Mouse (Mus musculus) embryonic facial prominence, embryonic 12.5 days (tissue): ENCODE results near the gene Vmn1r234. TPM values are rescaled to one million over a fixed set of nuclear protein-coding genes. Genes with fewer than 3 reads are reported as not detected.
"Not testable (repeated sequence)": the region's sequence is repeated elsewhere in the genome, so short reads cannot be mapped to it uniquely, and the experiment has no call there.

Experiments
- ATAC-seq: fragments of 200-750 bp; cut with Nextera tagmentation; 2 replicates; pipeline ENCODE4 v1.8.0; 2017; ENCODE audit not compliant: insufficient number of reproducible peaks, insufficient read depth, low FRiP score, low TSS enrichment
- H3K27ac ChIP-seq: fragments of 300-500 bp; sonication (generic); 2 replicates; pipeline ENCODE4 v1.5.1; 2016; ENCODE audit warnings: mild to moderate bottlenecking
- H3K27me3 ChIP-seq: fragments of 300-500 bp; sonication (generic); 2 replicates; pipeline ENCODE4 v1.6.1; 2016; ENCODE audit warnings: mild to moderate bottlenecking, moderate library complexity
- H3K36me3 ChIP-seq: fragments of 300-500 bp; sonication (generic); 2 replicates; pipeline ENCODE4 v1.6.1; 2016; ENCODE audit warnings: mild to moderate bottlenecking
- H3K4me1 ChIP-seq: fragments of 300-500 bp; sonication (generic); 2 replicates; pipeline ENCODE4 v1.6.1; 2016
- H3K4me2 ChIP-seq: fragments of 300-500 bp; sonication (generic); replicated peaks from 2 replicates; pipeline ENCODE4 v1.6.1; 2016; ENCODE audit warnings: mild to moderate bottlenecking, moderate library complexity
- H3K4me3 ChIP-seq: fragments of 300-500 bp; sonication (generic); 2 replicates; pipeline ENCODE4 v1.5.1; 2016; ENCODE audit warnings: mild to moderate bottlenecking
- H3K9ac ChIP-seq: fragments of 300-500 bp; sonication (generic); 2 replicates; pipeline ENCODE4 v1.6.1; 2016; ENCODE audit warnings: mild to moderate bottlenecking, moderate library complexity
- H3K9me3 ChIP-seq: fragments of 300-500 bp; sonication (generic); 2 replicates; pipeline ENCODE4 v1.6.1; 2016; ENCODE audit warnings: mild to moderate bottlenecking, moderate library complexity
- WGBS: fragments of 180-500 bp; shearing (Covaris S2); methylation state at CpG from one replicate; pipeline ENCODE4 v1.1.7; 2016; 5-methylcytosine and 5-hydroxymethylcytosine counted together
- microRNA-seq: library from miRNA; unstranded; fragments of <30 nt; microRNA quantifications from one replicate; pipeline ENCODE4, GENCODE M21; 2017
- polyA plus RNA-seq: library from polyadenylated mRNA; unstranded; fragments of >200 nt; fragmentation: Nextera tagmentation; extraction: Ambion mirVana; gene quantifications from 2 replicates; pipeline ENCODE4 v1.2.1, GENCODE M21; 2016

Gene Vmn1r234
- polyA plus RNA-seq, result not detected in 2 replicates

DNA sequence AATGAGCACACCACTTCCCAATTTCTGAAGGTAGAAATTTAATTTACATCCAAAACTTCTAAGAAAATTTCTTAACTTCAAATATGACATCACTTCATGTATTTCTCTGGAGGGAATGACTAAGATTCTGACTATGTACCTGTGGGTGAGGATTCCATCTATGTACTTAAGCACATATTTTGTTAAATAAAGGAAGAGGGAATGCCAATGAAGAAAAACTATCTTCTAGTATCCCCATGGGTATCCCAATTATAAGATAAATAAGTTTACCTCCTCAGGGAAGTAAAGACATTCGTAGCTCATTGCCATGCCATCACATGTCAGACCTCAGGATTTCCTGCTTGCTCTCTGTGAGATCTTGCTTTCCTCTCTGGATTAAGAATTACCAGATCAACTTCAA is at the start of gene Vmn1r234:
Gene Vmn1r234 (plus strand): TSS at position 301 of the 400 bp plus-strand sequence.
- ATAC-seq, result no peak
- no peak within 1 kb of the TSS for H3K4me3 ChIP-seq
- H3K36me3 ChIP-seq, result no peaks in the 10 kb centered on the region
- H3K4me1 ChIP-seq, result no peaks in the 10 kb centered on the region
- H3K27ac ChIP-seq, result no peak within 1 kb of the TSS
- no peak within 1 kb of the TSS for H3K4me2 ChIP-seq
- no peaks in the 10 kb centered on the region for H3K27me3 ChIP-seq
- H3K9ac ChIP-seq, result no peak within 1 kb of the TSS
- H3K9me3 ChIP-seq, result no peaks in the 10 kb centered on the region
- 70% methylated on average over 1 of the region's 1 CpGs for WGBS

DNA sequence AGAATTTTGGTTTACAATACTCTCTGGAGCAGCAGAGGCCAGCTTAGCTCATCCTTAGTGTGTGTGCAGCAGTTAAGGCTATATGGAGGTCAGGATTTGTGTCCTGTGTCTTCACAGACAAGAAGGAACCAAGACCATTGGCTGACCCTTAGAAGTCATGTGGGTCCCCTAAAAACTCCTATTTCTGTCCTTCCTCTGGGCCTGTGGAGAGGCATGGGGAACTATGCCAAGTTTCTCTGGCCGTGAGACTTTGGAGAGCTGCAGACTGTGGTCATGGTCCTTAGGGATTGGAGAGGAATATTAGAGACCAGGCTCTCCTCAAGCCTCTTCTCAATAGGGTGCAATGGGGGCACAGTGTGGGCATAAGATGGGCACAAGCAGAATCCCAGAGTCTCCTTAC is 14.8 kb upstream of the Vmn1r234 start:
- H3K4me2 ChIP-seq, H3K4me3 ChIP-seq, H3K36me3 ChIP-seq, H3K9ac ChIP-seq, H3K27ac ChIP-seq, ATAC-seq, H3K4me1 ChIP-seq, H3K9me3 ChIP-seq, H3K27me3 ChIP-seq: not testable (repeated sequence)
- WGBS, result 81% methylated on average over 1 of the region's 1 CpGs

DNA sequence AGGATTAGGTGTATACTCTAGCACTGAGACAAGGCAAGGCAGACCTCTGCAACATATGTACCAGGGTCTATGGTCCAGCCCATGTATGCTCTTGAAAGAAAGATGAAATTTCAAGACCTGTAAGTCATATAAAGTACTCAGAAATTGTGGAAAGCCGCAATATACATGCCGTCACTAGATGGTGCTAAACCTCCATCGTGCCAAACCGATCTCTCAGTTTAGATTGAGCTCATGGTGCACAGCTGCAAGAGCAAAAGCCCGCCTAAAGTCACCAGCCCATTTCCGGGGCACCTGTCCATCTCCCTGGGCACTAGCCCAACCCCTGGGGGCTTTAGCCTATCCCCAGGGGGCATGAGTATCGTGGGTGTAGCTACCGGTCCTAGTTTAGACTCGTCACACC is 5.8 kb downstream of the Vmn1r234 start:
- ATAC-seq, result no peak

DNA sequence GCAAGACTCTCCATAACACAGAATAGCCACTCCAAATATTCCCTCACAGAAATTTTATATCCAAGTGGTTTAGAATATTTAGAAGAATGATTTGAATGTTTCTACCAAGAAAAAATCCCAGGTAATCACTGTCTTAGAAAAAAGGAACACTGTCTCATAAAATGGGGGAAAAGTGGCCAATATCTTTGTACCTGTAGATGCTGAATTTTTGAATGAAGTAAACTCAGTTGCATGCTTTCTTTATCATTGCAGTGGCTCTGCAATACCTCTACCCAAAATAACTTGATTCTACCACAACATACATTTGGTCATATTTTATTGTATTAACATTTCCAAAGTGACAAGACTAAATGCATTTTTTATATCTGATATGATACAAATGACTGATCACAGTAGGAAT is 30.2 kb downstream of the Vmn1r234 start, which contains the start of gene Vmn1r235:
Gene Vmn1r235 (plus strand): TSS at position 301 of the 400 bp plus-strand sequence.
- Histone ChIP-seq H3K27ac (no peak within 1 kb of the TSS), H3K9ac (no peak within 1 kb of the TSS), H3K27me3 (no peaks in the 10 kb centered on the region), H3K4me1 (no peaks in the 10 kb centered on the region), H3K36me3 (no peaks in the 10 kb centered on the region), H3K4me2 (no peak within 1 kb of the TSS), H3K4me3 (no peak within 1 kb of the TSS), H3K9me3 (no peaks in the 10 kb centered on the region)
- ATAC-seq, result no peak

More for the DNA sequence above, 5.8 kb downstream of the Vmn1r234 start:
- 29% methylated on average over 9 of the region's 9 CpGs for WGBS
- H3K4me1 ChIP-seq, result no peaks in the 10 kb centered on the region
- H3K9ac ChIP-seq, result no peak overlapping the region
- H3K9me3 ChIP-seq, result 0 out of 2 replicates have a peak, but pooled peaks cover 6% of the 10 kb centered on the region
- H3K27me3 ChIP-seq, result no peaks in the 10 kb centered on the region
- H3K4me3 ChIP-seq, result no peak overlapping the region
- no peak overlapping the region for H3K4me2 ChIP-seq
- no peaks in the 10 kb centered on the region for H3K36me3 ChIP-seq
- no peak overlapping the region for H3K27ac ChIP-seq

DNA sequence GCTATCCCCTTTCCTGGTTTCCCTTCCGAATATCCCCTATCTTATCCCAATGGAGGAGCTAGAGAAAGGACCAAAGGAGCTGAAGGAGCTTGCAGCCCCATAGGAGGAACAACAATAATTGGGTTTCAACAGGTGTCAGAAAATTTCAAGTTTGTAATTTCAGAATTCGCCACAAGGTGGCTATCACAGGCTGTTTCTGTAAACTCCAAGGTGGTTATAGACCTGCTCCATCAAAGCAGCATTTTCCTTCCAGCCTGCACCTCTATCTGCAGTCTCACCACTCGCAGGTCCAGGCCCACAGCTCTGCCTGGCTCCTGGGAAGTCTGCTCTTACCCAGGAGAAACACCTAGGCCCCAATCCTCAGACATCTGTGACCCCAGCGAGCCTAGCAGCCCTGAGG is 46.2 kb downstream of the Vmn1r234 start:
- no peak overlapping the region for H3K27ac ChIP-seq
- H3K4me2 ChIP-seq, result no peak overlapping the region
- H3K4me3 ChIP-seq, result no peak overlapping the region
- H3K9ac ChIP-seq, result no peak overlapping the region
- ATAC-seq, result no peak
- WGBS, result 7% methylated on average over 4 of the region's 4 CpGs
- no peaks in the 10 kb centered on the region for H3K36me3 ChIP-seq
- no peaks in the 10 kb centered on the region for H3K27me3 ChIP-seq
- H3K9me3 ChIP-seq, result no peaks in the 10 kb centered on the region
- no peaks in the 10 kb centered on the region for H3K4me1 ChIP-seq

DNA sequence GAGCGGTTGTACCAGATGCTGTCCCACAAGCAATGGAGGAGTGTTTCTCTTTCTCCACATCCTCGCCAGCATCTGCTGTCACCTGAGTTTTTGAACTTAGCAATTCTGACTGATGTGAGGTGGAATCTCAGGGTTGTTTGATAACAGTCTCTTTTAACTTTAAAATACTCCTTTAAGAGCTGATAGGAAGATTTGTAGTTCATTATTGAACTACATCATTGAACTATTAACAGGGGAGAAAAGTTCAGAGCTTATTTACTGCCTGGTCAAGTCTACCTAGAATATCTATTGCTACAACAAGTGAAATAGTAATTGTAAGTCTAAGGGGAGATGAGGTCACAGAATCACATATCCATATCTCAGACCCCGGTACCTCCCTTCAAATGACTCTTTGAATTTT is 56.8 kb downstream of the Vmn1r234 start, which contains the start of gene Vmn1r236:
Gene Vmn1r236 (plus strand): TSS at position 301 of the 400 bp plus-strand sequence.
- Histone ChIP-seq H3K9me3 (no peaks in the 10 kb centered on the region), H3K4me3 (no peak within 1 kb of the TSS), H3K4me1 (no peaks in the 10 kb centered on the region), H3K4me2 (no peak within 1 kb of the TSS), H3K27me3 (no peaks in the 10 kb centered on the region), H3K36me3 (no peaks in the 10 kb centered on the region), H3K9ac (no peak within 1 kb of the TSS), H3K27ac (no peak within 1 kb of the TSS)
- WGBS, result 79% methylated on average over 3 of the region's 3 CpGs
- ATAC-seq, result no peak

DNA sequence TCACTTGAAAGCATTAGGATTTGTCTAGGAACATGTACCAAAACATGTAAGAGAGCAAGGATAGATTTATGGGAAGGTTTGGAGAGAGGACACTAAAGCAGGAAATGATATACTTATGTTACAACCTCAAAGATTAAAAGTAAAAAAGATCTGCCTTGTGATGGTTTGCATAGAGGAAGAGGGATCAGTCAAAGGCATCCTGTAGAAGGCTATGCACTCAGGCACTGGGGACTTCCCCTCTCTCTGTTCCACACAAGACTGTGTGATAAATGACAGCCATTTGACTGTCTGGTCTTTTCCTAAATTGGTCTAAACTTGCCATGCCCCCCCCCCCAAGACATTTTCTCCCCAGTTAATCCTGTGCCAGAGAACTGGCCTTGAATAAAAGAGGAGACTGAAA is 58.5 kb downstream of the Vmn1r234 start:
- H3K4me2 ChIP-seq, result no peak overlapping the region
- no peak overlapping the region for H3K4me3 ChIP-seq
- no peak overlapping the region for H3K27ac ChIP-seq
- no peak for ATAC-seq
- H3K27me3 ChIP-seq, result no peaks in the 10 kb centered on the region
- H3K36me3 ChIP-seq, result no peaks in the 10 kb centered on the region
- H3K9me3 ChIP-seq, result no peaks in the 10 kb centered on the region
- no peaks in the 10 kb centered on the region for H3K4me1 ChIP-seq
- H3K9ac ChIP-seq, result no peak overlapping the region

Small RNA genes lying within 50 kb of the gene (microRNA-seq; reads per million reads assigned to microRNA genes)
- gene Gm26384, result not detected

Other genes starting within 250 kb of the Vmn1r234 start
- not detected in 2 replicates for gene Vmn1r233, start 229.6 kb upstream of the Vmn1r234 start, polyA plus RNA-seq
- 20.5 and 20.9 TPM in 2 replicates for gene Zfp160, start 217.2 kb upstream of the Vmn1r234 start, polyA plus RNA-seq
- not detected in 2 replicates for gene Vmn1r235, start 30.3 kb downstream of the Vmn1r234 start, polyA plus RNA-seq
- gene Vmn1r236, start 56.9 kb downstream of the Vmn1r234 start, polyA plus RNA-seq, result not detected in 2 replicates
- not detected in 2 replicates for gene Vmn1r237, start 85.8 kb downstream of the Vmn1r234 start, polyA plus RNA-seq
- gene Zfp677, start 157.7 kb downstream of the Vmn1r234 start, polyA plus RNA-seq, result 3.3 TPM in 2 replicates
- 2.8 and 3.3 TPM in 2 replicates for gene Zfp54, start 197.1 kb downstream of the Vmn1r234 start, polyA plus RNA-seq
- gene Zfp51, start 224.3 kb downstream of the Vmn1r234 start, polyA plus RNA-seq, result 15.3 and 16.0 TPM in 2 replicates